Mouse (Mus musculus) olfactory bulb, adult 2 months (tissue): ENCODE results near the gene Clec16a.

Source experiments
- CTCF ChIP-seq: fragments of 200-500 bp; IDR thresholded peaks from 2 replicates; pipeline ENCODE4 v1.5.1; 2012; ENCODE audit warnings: low read depth, mild to moderate bottlenecking, low read length, moderate library complexity; ENCODE audit not compliant: insufficient read depth
- POLR2A ChIP-seq: fragments of 200-500 bp; IDR thresholded peaks from 2 replicates; pipeline ENCODE4 v1.6.1; 2012; ENCODE audit warnings: mild to moderate bottlenecking, low read depth, low read length, moderate library complexity; ENCODE audit not compliant: insufficient read depth

DNA sequence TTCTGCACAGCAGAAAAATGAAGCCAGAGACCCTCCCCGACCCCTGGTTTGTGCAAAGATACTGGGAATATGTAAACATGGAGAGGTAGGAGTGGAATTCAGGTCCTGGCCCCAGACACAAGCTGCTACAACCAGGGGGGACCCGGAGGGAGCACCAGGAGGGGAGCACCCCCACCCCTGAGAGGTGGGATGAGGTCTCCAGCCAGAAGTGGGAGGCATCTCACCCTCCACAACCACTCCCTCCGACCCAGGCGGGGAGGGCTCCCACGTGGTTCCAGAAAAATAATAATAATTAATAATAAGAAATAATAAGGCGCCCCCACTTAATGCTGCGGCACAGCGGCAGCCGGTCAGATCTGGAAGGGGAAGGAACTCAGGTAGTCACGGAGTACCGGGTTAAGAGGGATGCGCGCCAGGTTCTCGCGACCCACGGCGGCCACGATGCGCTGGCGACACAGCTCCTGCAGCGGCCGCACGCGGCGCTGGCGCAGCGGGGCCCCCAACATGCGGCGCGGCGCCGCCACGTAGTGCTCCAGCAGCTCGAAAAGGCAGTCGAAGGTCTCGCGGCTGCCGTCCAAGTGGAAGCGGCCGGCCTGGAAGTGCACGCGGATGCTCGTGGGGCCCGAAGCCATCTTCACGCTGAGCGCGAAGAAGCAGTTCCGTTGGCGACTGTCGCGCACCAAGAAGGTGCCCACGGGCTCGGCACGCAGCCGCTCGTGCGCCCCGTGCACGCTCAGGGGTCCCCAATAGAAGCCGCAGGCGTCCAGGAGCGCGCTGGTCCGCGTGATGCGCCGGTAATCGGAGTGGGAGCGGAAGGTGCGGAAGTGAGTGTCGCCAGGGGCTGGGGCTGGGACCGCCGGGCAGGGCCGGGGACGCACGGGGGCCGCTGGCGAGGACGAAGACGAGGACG lies 239.0 kb downstream of the Clec16a start:
- TF ChIP-seq POLR2A: no peak
- no peak for TF ChIP-seq CTCF
